Mouse (Mus musculus) cerebellum, adult (tissue): ENCODE data around the gene Nipsnap3a.

Experiments used
- ATAC-seq: cut with Nextera tagmentation; 2 replicates; pipeline ENCODE4 v1.9.2; 2017; ENCODE audit warnings: mild to moderate bottlenecking, moderate library complexity, mixed read lengths; ENCODE audit not compliant: insufficient number of reproducible peaks, low FRiP score, low TSS enrichment

Nipsnap3a gene

GRCm38 (mm10) chr4:53046238-53047022 is 57.4 kb downstream of the Nipsnap3a start:
- no peak for ATAC-seq
